Mouse (Mus musculus) cerebellum, postnatal 36 days (tissue): ENCODE data around the gene Mapk3.
A peak's percentile ranks its signal among the peaks of the same experiment; 100 is the strongest.
"Not testable (repeated sequence)": the region's sequence is repeated elsewhere in the genome, so short reads cannot be mapped to it uniquely, and the experiment has no call there.

ENCODE experiments used
- DNase-seq, 2 experiments: peaks; one replicate each; pipeline ENCODE4 v3.0.0; 2021 to 2022; ENCODE audit warnings: mixed read lengths in 2 of 2

Mapk3 gene

GRCm38 (mm10) chr7:126760391-126760802, 996 bp downstream of the Mapk3 start:
- DNase-seq: peak; percentile 68 to 69

- DNase-seq: no peak
Measured at GRCm38 (mm10) chr7:126760956-126761355, 1.6 kb downstream of the Mapk3 start.

- no peak for DNase-seq
Measured at GRCm38 (mm10) chr7:126761529-126762067, 2.2 kb downstream of the Mapk3 start.

- no peak for DNase-seq
Measured at GRCm38 (mm10) chr7:126762471-126763008, 3.1 kb downstream of the Mapk3 start.

- no peak for DNase-seq
Measured at GRCm38 (mm10) chr7:126765540-126765939, 6.1 kb downstream of the Mapk3 start.

GRCm38 (mm10) chr7:126766201-126766600, 6.8 kb downstream of the Mapk3 start, which contains the start of gene Gdpd3:
Gene Gdpd3 (plus strand): TSS chr7:126766334.
- no peak for DNase-seq

GRCm38 (mm10) chr7:126767001-126767400, 7.6 kb downstream of the Mapk3 start:
- DNase-seq: no peak

- DNase-seq: no peak
Measured at GRCm38 (mm10) chr7:126770784-126771183, 11.4 kb downstream of the Mapk3 start.

GRCm38 (mm10) chr7:126773351-126773750, 13.9 kb downstream of the Mapk3 start:
- no peak for DNase-seq

- no peak for DNase-seq
Measured at GRCm38 (mm10) chr7:126774463-126774862, 15.1 kb downstream of the Mapk3 start.

GRCm38 (mm10) chr7:126775185-126775977, 16.0 kb downstream of the Mapk3 start:
- no peak for DNase-seq

- no peak for DNase-seq
Measured at GRCm38 (mm10) chr7:126775978-126776234, 16.5 kb downstream of the Mapk3 start.

GRCm38 (mm10) chr7:126776598-126777057, 17.2 kb downstream of the Mapk3 start, which contains the start of gene Ypel3:
Gene Ypel3 (plus strand): TSS chr7:126776955.
- DNase-seq: peak; percentile 92 to 98

GRCm38 (mm10) chr7:126777476-126777875, 18.1 kb downstream of the Mapk3 start:
- DNase-seq: peak; percentile 42 to 48

GRCm38 (mm10) chr7:126778147-126778546, 18.7 kb downstream of the Mapk3 start:
- no peak for DNase-seq

GRCm38 (mm10) chr7:126779101-126779500, 19.7 kb downstream of the Mapk3 start:
- not testable (repeated sequence) for DNase-seq

- DNase-seq: peak; percentile 87 to 90
Measured at GRCm38 (mm10) chr7:126779983-126780970, 20.9 kb downstream of the Mapk3 start.

GRCm38 (mm10) chr7:126780971-126781635, 21.7 kb downstream of the Mapk3 start, which contains the start of gene Tbx6:
Gene Tbx6 (plus strand): TSS chr7:126781483.
- DNase-seq: peak in 1 of 2 experiments; percentile 44

- no peak for DNase-seq
Measured at GRCm38 (mm10) chr7:126781661-126782370, 22.4 kb downstream of the Mapk3 start.

GRCm38 (mm10) chr7:126782693-126783092, 23.3 kb downstream of the Mapk3 start:
- DNase-seq: no peak

GRCm38 (mm10) chr7:126784469-126784868, 25.1 kb downstream of the Mapk3 start:
- DNase-seq: no peak
